Mouse (Mus musculus) bone marrow macrophage, adult 2 months (primary cell): ENCODE results near the gene Rpa3. TPM values are rescaled to one million over a fixed set of nuclear protein-coding genes. Genes with fewer than 3 reads are reported as not detected.

Source experiments
- H3K27ac ChIP-seq: 2 replicates; pipeline ENCODE4 v1.5.1; 2012; ENCODE audit warnings: low read depth, low read length; ENCODE audit not compliant: insufficient read depth
- H3K4me1 ChIP-seq: 2 replicates; pipeline ENCODE4 v1.6.1; 2012; ENCODE audit warnings: low read length; ENCODE audit not compliant: control insufficient read depth, insufficient read depth
- H3K4me3 ChIP-seq: 2 replicates; pipeline ENCODE4 v1.5.1; 2012; ENCODE audit warnings: mild to moderate bottlenecking, low read length, moderate library complexity; ENCODE audit not compliant: insufficient read depth
- CTCF ChIP-seq: IDR thresholded peaks from 2 replicates; pipeline ENCODE4 v1.5.1; 2012; ENCODE audit warnings: low read depth, mild to moderate bottlenecking, low read length, moderate library complexity
- POLR2A ChIP-seq: IDR thresholded peaks from 2 replicates; pipeline ENCODE4 v1.6.1; 2012; ENCODE audit warnings: mild to moderate bottlenecking, low read depth, low read length, borderline replicate concordance
- polyA plus RNA-seq: library from polyadenylated mRNA; stranded (reverse); fragments of >200 nt; gene quantifications from 2 replicates; pipeline ENCODE4 v1.2.4, GENCODE M21; 2012; ENCODE audit not compliant: missing spikeins, insufficient read depth, insufficient read length

The Rpa3 gene
- polyA plus RNA-seq, 1 experiment, result 30.5 TPM

DNA sequence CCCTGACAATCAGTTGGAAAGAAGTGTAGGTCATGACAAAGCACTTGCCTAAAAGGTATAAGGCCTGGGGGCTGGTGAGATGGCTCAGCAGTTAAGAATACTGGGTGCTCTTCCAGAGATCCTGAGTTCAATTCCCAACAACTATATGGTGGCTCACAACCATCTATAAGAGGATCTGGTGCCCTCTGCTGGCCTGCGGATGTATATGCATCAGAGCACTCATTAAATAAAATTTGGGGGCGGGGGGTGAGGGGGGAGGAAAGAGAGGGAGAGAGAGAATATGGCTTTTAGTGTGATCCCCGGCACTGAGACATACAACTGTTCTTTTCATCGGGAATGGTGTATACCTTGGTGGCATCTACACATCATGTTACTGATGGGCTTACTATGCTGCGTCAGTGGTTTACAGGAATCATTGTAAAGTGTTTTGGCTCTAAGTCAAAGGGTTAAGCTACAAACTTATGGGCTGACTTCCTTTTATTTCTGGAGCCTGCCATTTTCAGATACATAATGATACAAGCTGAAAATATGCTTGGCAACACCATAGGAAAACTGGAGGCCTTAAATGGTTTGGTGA, 19.5 kb upstream of the Rpa3 start:
- Histone ChIP-seq H3K27ac (no peak overlapping the region), H3K4me1 (no peaks in the 10 kb centered on the region), H3K4me3 (no peak overlapping the region)
- TF ChIP-seq CTCF (peak; percentile 60), POLR2A (no peak)

DNA sequence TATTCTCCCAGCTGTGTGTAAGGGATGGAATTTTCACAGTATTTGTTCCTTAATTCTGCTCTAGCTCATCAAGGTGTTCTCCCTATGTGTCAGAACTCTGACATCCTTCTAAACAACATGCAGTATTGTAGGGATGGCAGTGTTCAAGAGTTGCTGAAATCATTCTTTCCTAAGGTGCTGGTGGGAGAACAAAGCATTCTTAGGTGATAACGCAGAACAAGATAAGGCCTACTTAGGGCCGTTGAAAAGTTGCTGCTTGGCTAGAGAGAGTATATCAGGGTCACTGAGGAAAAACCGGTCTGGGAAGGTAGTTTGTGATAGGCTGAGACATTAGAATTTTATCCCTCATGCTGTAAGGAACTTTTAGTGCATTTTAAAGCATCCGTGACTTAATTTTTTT, 17.5 kb upstream of the Rpa3 start:
- Histone ChIP-seq H3K4me1 (no peaks in the 10 kb centered on the region), H3K27ac (no peak overlapping the region), H3K4me3 (no peak overlapping the region)
- TF ChIP-seq POLR2A (no peak), CTCF (no peak)

DNA sequence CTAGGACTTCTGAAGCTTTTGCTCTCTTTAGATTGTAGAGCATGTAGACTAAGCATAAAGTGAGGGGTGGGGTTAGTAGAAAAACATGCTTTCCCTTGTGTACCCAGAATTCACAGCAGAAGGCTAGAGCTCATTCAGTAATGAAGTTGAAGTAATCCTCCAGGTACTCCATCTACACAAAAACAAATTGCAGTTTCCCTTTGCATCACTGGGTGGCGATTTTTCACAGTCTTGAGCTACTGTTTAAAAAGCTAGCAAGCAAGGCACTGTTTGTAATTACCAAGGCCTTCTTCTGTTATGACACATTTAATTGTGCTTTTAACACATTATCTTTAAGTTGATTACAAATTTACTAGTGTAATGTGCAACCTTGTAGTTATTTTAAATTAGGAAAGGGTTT, 16.1 kb upstream of the Rpa3 start:
- Histone ChIP-seq H3K4me1 (no peaks in the 10 kb centered on the region), H3K27ac (no peak overlapping the region), H3K4me3 (no peak overlapping the region)
- no peak for TF ChIP-seq CTCF
- TF ChIP-seq POLR2A, result no peak

DNA sequence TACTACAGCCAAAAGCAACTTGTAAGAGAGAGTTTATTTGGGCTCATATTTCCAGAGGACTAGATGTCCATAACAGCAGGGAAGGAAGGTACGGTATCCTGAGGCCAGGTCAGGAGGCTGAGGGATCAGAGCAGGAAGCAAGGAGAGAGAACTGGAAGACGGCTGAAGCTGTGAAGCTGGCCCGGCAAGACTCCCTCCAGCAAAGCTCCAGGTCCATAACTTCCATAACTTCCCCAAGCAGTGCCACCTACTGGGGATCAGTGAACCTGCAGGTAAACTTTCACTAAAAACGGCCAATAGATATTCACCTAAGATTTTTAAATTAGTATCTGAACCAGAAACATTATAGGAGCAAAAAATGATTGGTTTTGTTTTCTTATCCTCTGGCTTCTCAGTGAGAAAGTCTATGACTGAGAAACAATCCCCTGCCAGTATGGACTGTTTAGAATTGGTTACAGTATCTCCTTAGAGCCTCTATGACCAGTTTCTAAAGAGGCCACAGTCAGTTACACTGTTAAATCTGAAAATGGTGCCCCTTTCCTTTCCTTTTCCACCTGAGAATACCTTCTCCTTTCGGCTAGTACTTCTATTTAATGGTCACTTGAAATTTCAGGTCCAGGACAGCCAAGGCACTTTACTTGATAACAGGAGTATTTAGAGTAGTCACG, 15.5 kb upstream of the Rpa3 start:
- Histone ChIP-seq H3K4me3 (no peak overlapping the region), H3K27ac (no peak overlapping the region), H3K4me1 (no peaks in the 10 kb centered on the region)
- TF ChIP-seq POLR2A, result no peak
- peak; percentile 37 for TF ChIP-seq CTCF

DNA sequence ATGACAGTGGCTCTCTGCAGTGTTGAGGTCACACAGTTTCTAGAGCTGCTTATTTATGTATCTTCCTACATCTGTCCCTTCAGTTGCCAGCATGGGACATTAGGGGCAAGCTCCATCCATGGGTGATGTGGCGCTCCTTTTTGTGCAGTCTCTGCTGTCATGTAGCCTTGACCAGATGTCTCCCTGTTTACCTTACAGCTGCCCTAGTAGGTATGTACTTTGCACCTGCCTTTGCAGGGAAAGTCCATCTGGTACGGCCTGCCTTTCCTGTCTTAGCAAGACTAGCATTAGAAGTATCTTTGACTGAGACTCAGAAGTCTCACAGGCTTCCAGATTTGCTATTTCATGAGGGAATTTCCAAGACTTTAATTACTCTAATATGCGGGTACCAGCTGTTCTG, 12.1 kb upstream of the Rpa3 start:
- no peak for TF ChIP-seq CTCF
- TF ChIP-seq POLR2A, result no peak
- H3K27ac ChIP-seq, result no peak overlapping the region
- H3K4me1 ChIP-seq, result no peaks in the 10 kb centered on the region
- no peak overlapping the region for H3K4me3 ChIP-seq

DNA sequence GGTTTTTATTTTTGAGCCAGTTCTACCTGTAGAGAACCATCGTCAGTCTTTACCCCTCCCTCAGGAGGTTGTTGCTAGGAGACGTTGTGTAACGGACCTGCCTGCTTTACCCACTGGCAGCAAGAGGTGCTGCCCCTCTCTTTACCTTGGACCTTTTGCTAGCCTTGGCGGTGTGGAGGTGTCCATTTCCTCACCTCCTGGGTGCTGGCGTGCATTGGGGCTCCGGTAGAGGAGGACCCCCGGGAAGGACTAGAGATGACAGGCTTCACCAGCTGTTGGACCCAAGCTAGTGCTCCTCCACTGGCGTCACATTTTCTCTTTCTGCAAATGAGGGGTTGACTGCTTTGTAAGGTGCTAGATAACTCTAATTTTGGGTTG, 683 bp upstream of the Rpa3 start:
- peak overlapping the region; percentile 73 for H3K4me3 ChIP-seq
- H3K27ac ChIP-seq, result no peak overlapping the region
- TF ChIP-seq CTCF (no peak), POLR2A (no peak)
- peaks cover 3% of the 10 kb centered on the region for H3K4me1 ChIP-seq

DNA sequence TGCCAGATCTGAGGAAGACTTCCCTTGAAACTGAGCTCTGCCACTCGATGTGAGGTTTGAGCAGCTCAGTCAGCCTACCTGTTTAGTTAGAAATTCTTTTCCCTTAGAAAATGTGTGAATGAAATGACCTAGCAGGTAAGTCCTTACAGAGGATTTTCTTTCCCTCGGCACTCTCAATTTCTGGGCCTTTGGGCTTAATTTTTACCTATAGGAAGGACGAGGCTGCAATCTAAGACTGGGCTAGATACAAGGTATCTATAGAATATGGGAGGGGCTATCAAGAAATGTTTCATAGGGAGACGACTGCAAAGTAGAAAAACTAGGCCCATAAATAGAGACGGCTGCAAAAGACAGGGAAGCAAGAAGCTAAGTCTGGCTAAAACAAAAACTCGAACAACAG, 657 bp downstream of the Rpa3 start:
- Histone ChIP-seq H3K4me1 (peaks cover 3% of the 10 kb centered on the region), H3K27ac (no peak overlapping the region), H3K4me3 (peak overlapping the region; percentile 76)
- TF ChIP-seq POLR2A, result no peak
- no peak for TF ChIP-seq CTCF

DNA sequence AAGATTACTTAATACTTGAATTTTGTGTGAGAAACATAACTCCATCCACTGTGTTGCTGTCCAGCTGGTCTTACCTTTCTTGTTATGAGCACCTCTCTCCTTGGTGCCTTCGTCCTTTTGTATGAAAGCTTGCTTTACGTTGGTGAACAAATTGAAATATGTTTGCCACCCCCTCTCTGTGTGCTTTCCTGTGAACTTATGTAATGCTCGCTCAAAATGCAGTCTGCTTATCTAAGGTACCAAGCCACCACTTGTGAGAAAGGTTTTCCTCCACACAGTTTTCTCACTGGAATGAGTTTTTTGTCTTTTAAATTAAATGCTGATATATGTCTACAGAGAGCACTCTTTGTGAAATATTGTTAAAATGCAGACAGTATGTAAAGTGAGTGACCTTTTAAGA, 30.4 kb downstream of the Rpa3 start:
- no peaks in the 10 kb centered on the region for H3K4me1 ChIP-seq
- no peak overlapping the region for H3K4me3 ChIP-seq
- H3K27ac ChIP-seq, result no peak overlapping the region
- TF ChIP-seq CTCF (no peak), POLR2A (no peak)

DNA sequence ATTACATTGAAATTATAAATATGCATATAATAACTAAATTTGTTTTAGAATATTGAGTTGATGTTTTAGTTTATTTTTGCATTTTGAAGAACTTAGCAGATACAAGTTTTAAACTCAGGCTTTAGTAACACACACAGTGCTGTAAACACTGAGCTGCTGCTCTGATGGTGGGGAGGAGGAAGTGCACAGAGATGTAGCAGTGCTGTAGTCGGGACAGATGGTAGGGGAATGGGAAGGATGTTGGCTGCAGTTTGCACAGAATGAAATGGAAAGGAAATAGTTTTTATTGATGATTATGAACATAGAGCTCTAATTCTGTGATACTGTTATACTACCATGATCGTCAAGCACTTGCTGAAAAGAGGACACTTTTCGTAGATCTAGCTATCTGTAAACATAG, 31.9 kb downstream of the Rpa3 start:
- Histone ChIP-seq H3K27ac (no peak overlapping the region), H3K4me1 (no peaks in the 10 kb centered on the region), H3K4me3 (no peak overlapping the region)
- TF ChIP-seq CTCF (no peak), POLR2A (no peak)

DNA sequence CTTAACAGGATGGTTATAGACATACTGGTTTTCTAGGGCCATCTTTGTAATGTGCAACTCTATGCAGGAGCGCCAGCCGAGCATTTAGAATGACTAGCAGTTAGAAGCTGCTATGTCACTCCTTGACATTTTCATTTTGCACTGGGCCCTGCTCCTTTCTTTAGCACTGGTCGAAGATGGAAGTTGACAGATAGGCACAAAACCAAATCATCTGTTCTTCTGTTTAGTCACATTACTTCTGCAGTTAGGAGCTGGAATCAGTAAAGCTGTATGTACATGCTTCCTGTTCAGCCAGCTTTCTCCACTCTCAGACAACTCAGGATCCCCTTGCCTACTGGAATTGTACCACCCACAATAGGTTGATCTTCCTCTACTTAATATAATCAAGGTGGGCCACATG, 48.3 kb downstream of the Rpa3 start:
- no peak for TF ChIP-seq CTCF
- TF ChIP-seq POLR2A, result no peak
- Histone ChIP-seq H3K4me1 (peaks cover 10% of the 10 kb centered on the region), H3K4me3 (no peak overlapping the region), H3K27ac (no peak overlapping the region)

DNA sequence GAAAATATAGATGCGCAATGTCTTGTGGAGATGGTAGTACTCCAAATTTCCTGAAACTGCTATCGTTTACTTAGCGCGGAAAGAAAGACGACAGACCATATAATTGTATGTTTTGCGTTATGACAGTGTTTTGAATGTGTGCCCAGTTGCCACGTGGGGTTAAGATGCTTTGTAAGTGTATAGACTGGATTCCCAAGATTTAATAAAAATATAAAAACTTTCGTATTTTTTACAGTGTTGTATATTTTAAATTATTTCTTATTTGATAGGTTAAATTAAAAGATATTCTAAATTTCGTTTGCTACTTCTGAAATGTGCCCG, 49.1 kb downstream of the Rpa3 start:
- Histone ChIP-seq H3K4me1 (peaks cover 10% of the 10 kb centered on the region), H3K4me3 (peak overlapping the region; percentile 96), H3K27ac (peak overlapping the region; percentile 41; the same call in 1 of the 2 replicates)
- TF ChIP-seq CTCF (no peak), POLR2A (no peak)
